ENCODE assay signal across 19 mouse cellular contexts in the genomic region with DNA sequence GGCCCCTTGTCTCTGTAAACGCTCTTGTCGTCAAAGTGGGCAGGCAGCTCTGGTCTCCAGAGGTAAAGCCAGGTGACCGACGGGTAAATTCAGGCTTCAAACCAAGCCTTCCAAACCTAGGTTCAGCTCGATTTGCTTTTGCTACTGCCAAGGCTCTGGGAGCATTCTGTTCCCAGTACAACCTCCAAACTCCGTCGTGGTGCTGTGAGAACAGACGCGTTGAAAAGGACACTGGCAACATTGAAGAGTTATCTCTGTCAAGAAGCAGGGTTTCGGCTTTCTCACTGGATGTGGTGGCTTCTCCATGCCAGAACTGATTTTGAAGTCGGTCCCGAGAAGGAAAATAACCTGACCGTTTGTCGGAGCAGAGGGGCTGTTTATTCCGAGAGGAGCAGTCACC. TPM values are rescaled to one million over a fixed set of nuclear protein-coding genes. Genes with fewer than 3 reads are reported as not detected.
DNase-seq lines count a peak whose midpoint lies in the region; ATAC-seq and TF ChIP-seq lines count a peak whose summit lies in the region.
"Had no signal": no experiment of that assay in that cellular context is flagged by ENCODE, and none has a peak within 500 bp of the region (broad histone marks: within the 10 kb centered on the region; RNA-seq: fewer than 3 reads in every experiment).

No protein-coding gene starts in this region.

- peaks cover 14% of the 10 kb centered on the region for H3K36me3 ChIP-seq in liver, embryonic 12.5 days
- H3K36me3 ChIP-seq in liver, postnatal 0 days (replicated peaks; ENCODE audit: insufficient read depth, low read length), result peaks cover 2% of the 10 kb centered on the region; the same call in 1 of the 2 replicates
- H3K36me3 ChIP-seq in liver, embryonic 15.5 days (replicated peaks), result peaks cover 15% of the 10 kb centered on the region
- H3K36me3 ChIP-seq: embryonic facial prominence, embryonic 15.5 days; midbrain, embryonic 12.5 days had no signal

- H3K9ac ChIP-seq in liver, embryonic 12.5 days, result peak overlapping the region; percentile 12; the same call in 1 of the 2 replicates
- no peak overlapping the region for H3K9ac ChIP-seq in liver, postnatal 0 days (replicated peaks)
- H3K9ac ChIP-seq in liver, embryonic 15.5 days, result no peak overlapping the region
- H3K9ac ChIP-seq: embryonic facial prominence, embryonic 15.5 days; midbrain, embryonic 12.5 days had no signal

- no peak for TF ChIP-seq CTCF in liver, postnatal 0 days (IDR thresholded peaks at IDR 0.05; ENCODE audit: low read depth)

- no peaks in the 10 kb centered on the region for H3K27me3 ChIP-seq in liver, embryonic 12.5 days (replicated peaks)
- no peaks in the 10 kb centered on the region for H3K27me3 ChIP-seq in liver, postnatal 0 days (ENCODE audit: insufficient read depth, low read length)
- H3K27me3 ChIP-seq in liver, embryonic 15.5 days, result no peaks in the 10 kb centered on the region
- H3K27me3 ChIP-seq: embryonic facial prominence, embryonic 15.5 days; midbrain, embryonic 12.5 days; Patski had no signal

- H3K9me3 ChIP-seq in liver, embryonic 12.5 days (replicated peaks), result no peaks in the 10 kb centered on the region
- H3K9me3 ChIP-seq in liver, postnatal 0 days (ENCODE audit: low read length), result no peaks in the 10 kb centered on the region
- no peaks in the 10 kb centered on the region for H3K9me3 ChIP-seq in liver, embryonic 15.5 days (replicated peaks)
- H3K9me3 ChIP-seq: embryonic facial prominence, embryonic 15.5 days; midbrain, embryonic 12.5 days had no signal

- peak overlapping the region; percentile 18; the same call in 1 of the 2 replicates for H3K4me3 ChIP-seq in liver, embryonic 12.5 days
- H3K4me3 ChIP-seq in liver, postnatal 0 days (ENCODE audit: low read depth, low read length), result no peak overlapping the region
- H3K4me3 ChIP-seq in liver, embryonic 15.5 days (replicated peaks), result no peak overlapping the region
- H3K4me3 ChIP-seq: embryonic facial prominence, embryonic 15.5 days; midbrain, embryonic 12.5 days had no signal

- 70% methylated on average over 15 of the region's 15 CpGs for WGBS in liver, embryonic 12.5 days (ENCODE audit: insufficient replicate concordance)
- WGBS in liver, postnatal 0 days (ENCODE audit: insufficient replicate concordance), result 77% methylated on average over 15 of the region's 15 CpGs
- WGBS in liver, embryonic 15.5 days (ENCODE audit: insufficient replicate concordance), result 76% methylated on average over 15 of the region's 15 CpGs

- peak; percentile 31 for DNase-seq in cerebellum, adult 11-12 months
- no peak for DNase-seq in cerebellum, postnatal 4 days (ENCODE audit: low spot score in 2 of 2)
- DNase-seq in gastrocnemius, postnatal 25 days, result peak; percentile 68
- DNase-seq in gastrocnemius, postnatal 10 days, result no peak
- DNase-seq in liver, postnatal 0 days, result no peak
- no peak for DNase-seq in kidney, adult 11 months
- DNase-seq: adrenal gland, postnatal 36 days; kidney, adult 2 months; kidney, postnatal 36 days; left cerebral cortex, postnatal 4 days; lung, adult 2 months; lung, postnatal 4 days had no signal

- H3K4me2 ChIP-seq in liver, embryonic 12.5 days, result peak overlapping the region; percentile 48
- H3K4me2 ChIP-seq in liver, postnatal 0 days (ENCODE audit: low read depth, low read length), result no peak overlapping the region
- peak overlapping the region; percentile 35 for H3K4me2 ChIP-seq in liver, embryonic 15.5 days
- H3K4me2 ChIP-seq: embryonic facial prominence, embryonic 15.5 days; midbrain, embryonic 12.5 days had no signal

- H3K27ac ChIP-seq in liver, embryonic 12.5 days, result peak overlapping the region; percentile 61
- no peak overlapping the region for H3K27ac ChIP-seq in liver, postnatal 0 days (ENCODE audit: low read depth)
- H3K27ac ChIP-seq in liver, embryonic 15.5 days (replicated peaks), result 0 out of 2 replicates have a peak overlapping the region, but pooled peaks have one; percentile 36
- H3K27ac ChIP-seq: embryonic facial prominence, embryonic 15.5 days; hindbrain, postnatal 0 days; midbrain, embryonic 12.5 days had no signal

- peaks cover 70% of the 10 kb centered on the region for H3K4me1 ChIP-seq in liver, embryonic 12.5 days
- H3K4me1 ChIP-seq in liver, postnatal 0 days (ENCODE audit: insufficient read depth), result peaks cover 12% of the 10 kb centered on the region
- H3K4me1 ChIP-seq in liver, embryonic 15.5 days (replicated peaks), result peaks cover 70% of the 10 kb centered on the region
- H3K4me1 ChIP-seq: embryonic facial prominence, embryonic 15.5 days had no signal

- TF ChIP-seq EP300 in liver, postnatal 0 days (IDR thresholded peaks at IDR 0.05; ENCODE audit: low read depth), result no peak

- ATAC-seq in liver, embryonic 12.5 days, result no peak
- no peak for ATAC-seq in liver, postnatal 0 days
- ATAC-seq in liver, embryonic 15.5 days (ENCODE audit: insufficient read depth), result no peak
- ATAC-seq: forebrain, embryonic 14.5 days; hindbrain, postnatal 0 days; Patski had no signal

RNA-seq across cellular contexts. Expression of gene Ank, which starts 9.5 kb away (rescaled TPM):
- total RNA-seq in gastrocnemius, postnatal 25 days (2021), result 100 to 1,000 TPM in 1 of 2 experiments, 10 to 100 TPM in 1; 92.7 to 101 TPM
- total RNA-seq in gastrocnemius, postnatal 10 days (2021), result 10 to 100 TPM; 35.1 to 35.5 TPM
- polyA plus RNA-seq in liver, embryonic 12.5 days (2016; fragmentation: Nextera tagmentation; extraction: Ambion mirVana), result 13.6 and 14.2 TPM in 2 replicates
- 7.8 and 8.3 TPM in 2 replicates for polyA plus RNA-seq in liver, postnatal 0 days (2015; fragmentation: Nextera tagmentation; extraction: Ambion mirVana)
- 10.5 and 10.8 TPM in 2 replicates for polyA plus RNA-seq in liver, embryonic 15.5 days (2015; fragmentation: Nextera tagmentation; extraction: Ambion mirVana)

Comparison
In these comparisons a context has a peak if more than half of its experiments do, and no peak if none do; other contexts are left out.
1. DNase-seq: peak in cerebellum, adult 11-12 months (single experiment) and gastrocnemius, postnatal 25 days (single experiment); none in cerebellum, postnatal 4 days (0 of 2), gastrocnemius, postnatal 10 days (single experiment), liver, postnatal 0 days (single experiment) and kidney, adult 11 months (single experiment).